Mouse (Mus musculus) C2C12 (cell line): Measurements from ENCODE around the gene Mcemp1. TPM values are rescaled to one million over a fixed set of nuclear protein-coding genes. Genes with fewer than 3 reads are reported as not detected.
A peak's percentile ranks its signal among the peaks of the same experiment; 100 is the strongest.

Experiments
- H3K27me3 ChIP-seq: one replicate; pipeline ENCODE4 v1.6.1; 2011; ENCODE audit not compliant: control insufficient read depth, insufficient read depth, insufficient read length
- H3K36me3 ChIP-seq: one replicate; pipeline ENCODE4 v1.6.1; 2011; ENCODE audit not compliant: control insufficient read depth, insufficient read depth
- H3K4me3 ChIP-seq: one replicate; pipeline ENCODE4 v1.5.1; 2011; ENCODE audit warnings: mild to moderate bottlenecking, control low read depth; ENCODE audit not compliant: poor library complexity, insufficient read depth, severe bottlenecking
- H3K79me2 ChIP-seq: one replicate; pipeline ENCODE4 v1.6.1; 2011; ENCODE audit not compliant: control insufficient read depth, insufficient read depth
- H3K79me3 ChIP-seq: one replicate; pipeline ENCODE4 v1.6.1; 2011; ENCODE audit warnings: low read depth, control low read depth
- H3ac ChIP-seq: one replicate; pipeline ENCODE3; 2011; ENCODE audit warnings: low read depth; ENCODE audit not compliant: control insufficient read depth, insufficient read length
- CEBPB ChIP-seq: IDR thresholded peaks from one replicate; pipeline ENCODE4 v1.6.1; 2011; ENCODE audit warnings: low read depth, mild to moderate bottlenecking, control low read depth, moderate library complexity
- CTCF ChIP-seq: IDR thresholded peaks from one replicate; pipeline ENCODE4 v1.5.1; 2011; ENCODE audit not compliant: control insufficient read depth, insufficient read depth, insufficient read length
- FOSL1 ChIP-seq: IDR thresholded peaks from one replicate; pipeline ENCODE4 v1.8.0; 2011; ENCODE audit warnings: mild to moderate bottlenecking, low read length; ENCODE audit not compliant: poor library complexity, insufficient read depth, severe bottlenecking
- MAX ChIP-seq: IDR thresholded peaks from one replicate; pipeline ENCODE4 v1.6.1; 2011; ENCODE audit warnings: mild to moderate bottlenecking, control low read depth
- MYOD1 ChIP-seq: IDR thresholded peaks from one replicate; pipeline ENCODE4 v1.6.1; 2011; ENCODE audit warnings: low read depth; ENCODE audit not compliant: control insufficient read depth, insufficient read length
- MYOG ChIP-seq: IDR thresholded peaks from one replicate; pipeline ENCODE4 v1.6.1; 2011; ENCODE audit not compliant: control insufficient read depth, insufficient read length; ENCODE audit errors: extremely low read depth
- USF1 ChIP-seq: IDR thresholded peaks from one replicate; pipeline ENCODE4 v1.6.1; 2011; ENCODE audit warnings: low read depth, mild to moderate bottlenecking, control low read depth, moderate library complexity
- polyA plus RNA-seq: library from polyadenylated mRNA; unstranded; fragments of >200 nt; fragmentation: generic; extraction: Trizol; gene quantifications from one replicate; pipeline ENCODE4 v1.2.1, GENCODE M21; 2012; ENCODE audit warnings: missing spikeins

Mcemp1 gene
- polyA plus RNA-seq, 1 experiment = not detected

DNA sequence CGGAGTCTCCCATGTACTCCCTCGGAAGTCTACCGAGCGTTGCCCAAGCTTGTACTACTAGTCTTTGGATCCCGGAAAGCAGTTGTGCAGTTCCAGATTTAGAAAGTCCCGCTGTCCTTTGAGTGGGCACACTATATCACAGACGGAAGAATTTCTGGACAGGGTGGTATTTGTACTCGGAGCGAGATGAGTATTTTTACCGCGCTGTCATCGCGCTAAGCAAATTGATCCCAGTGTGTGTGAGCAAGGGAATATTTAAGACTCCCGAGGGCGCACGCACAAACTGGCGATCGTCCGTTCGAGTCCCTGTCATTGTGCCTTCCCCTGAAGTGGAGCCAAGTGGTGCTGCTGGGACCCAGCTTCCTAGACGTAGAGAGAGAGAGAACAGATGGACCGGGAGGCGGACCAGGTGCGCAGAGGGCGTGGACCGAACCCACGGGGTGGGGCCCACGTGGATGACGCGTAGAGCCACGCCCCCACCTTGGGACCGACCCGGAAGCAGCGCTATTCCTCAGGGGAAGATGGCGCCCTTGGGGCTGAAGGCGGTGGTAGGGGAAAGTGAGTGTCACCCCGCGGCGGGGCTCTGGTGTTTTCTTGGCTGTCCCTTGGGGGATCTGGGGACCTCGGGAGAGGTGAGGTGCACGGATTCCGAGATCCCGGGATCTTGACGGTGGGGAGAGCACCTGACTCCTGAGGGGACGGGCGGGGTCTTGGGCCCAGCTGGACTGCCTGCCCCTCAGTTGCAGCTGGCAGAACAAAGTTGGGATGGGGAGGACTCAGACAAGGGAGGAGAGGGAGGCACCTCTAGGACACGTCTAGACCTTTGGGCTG lies 34.7 kb upstream of the Mcemp1 start, which contains the start of gene Stxbp2:
Gene Stxbp2 (plus strand): TSS at position 309 of the 831 bp plus-strand sequence.
- Histone ChIP-seq H3K4me3 (peak within 1 kb of the TSS; percentile 34), H3ac (peak within 1 kb of the TSS; percentile 55), H3K36me3 (no peaks in the 10 kb centered on the region), H3K27me3 (peaks cover 15% of the 10 kb centered on the region), H3K79me2 (no peaks in the 10 kb centered on the region), H3K79me3 (no peaks in the 10 kb centered on the region)
- TF ChIP-seq FOSL1 (no peak), MYOG (no peak), CTCF (no peak), MYOD1 (no peak), MAX (no peak), CEBPB (no peak), USF1 (no peak)

GRCm38 (mm10) chr8:3631478-3631875 lies 34.1 kb upstream of the Mcemp1 start:
- TF ChIP-seq FOSL1 (no peak), MAX (no peak), MYOG (no peak)
- Histone ChIP-seq H3ac (peak overlapping the region; percentile 55), H3K79me3 (no peaks in the 10 kb centered on the region), H3K27me3 (peaks cover 15% of the 10 kb centered on the region), H3K4me3 (peak overlapping the region; percentile 34), H3K79me2 (no peaks in the 10 kb centered on the region), H3K36me3 (no peaks in the 10 kb centered on the region)

- Histone ChIP-seq H3K27me3 (peaks cover 12% of the 10 kb centered on the region), H3K4me3 (no peak overlapping the region), H3K79me3 (no peaks in the 10 kb centered on the region), H3K36me3 (no peaks in the 10 kb centered on the region), H3K79me2 (no peaks in the 10 kb centered on the region), H3ac (no peak overlapping the region)
- TF ChIP-seq MYOD1 = no peak
- TF ChIP-seq MAX = no peak
- no peak for TF ChIP-seq FOSL1
- TF ChIP-seq CEBPB = no peak
- TF ChIP-seq CTCF = no peak
- TF ChIP-seq MYOG = no peak
- TF ChIP-seq USF1 = no peak
Measured at GRCm38 (mm10) chr8:3645804-3646203, 19.8 kb upstream of the Mcemp1 start.

DNA sequence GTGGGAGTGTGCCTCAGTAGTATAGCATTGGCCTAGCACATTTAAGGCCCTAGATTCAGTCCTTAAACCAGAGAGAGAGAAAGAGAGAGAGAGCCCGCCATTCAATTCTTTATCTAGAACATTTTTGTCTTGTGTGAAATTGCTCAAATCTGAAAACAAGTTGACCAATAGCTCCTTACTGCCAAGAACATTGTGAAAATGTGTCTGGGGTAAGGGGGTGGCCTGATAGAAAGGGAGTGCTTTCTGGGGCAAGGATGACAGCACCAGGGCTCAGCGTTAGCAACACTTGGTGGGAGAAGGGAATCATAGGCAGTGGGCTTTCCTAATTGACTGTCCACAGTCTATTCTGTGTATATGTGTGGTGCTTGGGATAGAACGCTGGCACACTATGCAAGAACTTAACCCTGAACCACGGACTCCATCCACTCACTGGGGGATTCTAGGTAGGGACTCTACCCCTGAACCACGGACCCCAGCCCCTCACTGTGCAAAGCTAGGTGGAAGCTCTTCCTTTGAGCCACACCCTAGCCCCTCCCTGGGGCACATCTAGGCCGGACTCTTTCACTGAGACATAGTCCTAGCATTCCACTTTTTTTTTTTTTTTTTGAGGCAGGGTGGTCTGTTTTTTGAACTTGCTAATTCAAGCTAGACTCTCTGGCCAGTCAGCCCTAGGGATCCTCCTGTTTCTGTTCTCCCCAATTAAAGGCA lies 18.6 kb upstream of the Mcemp1 start:
- H3K79me3 ChIP-seq = no peaks in the 10 kb centered on the region
- no peak overlapping the region for H3K4me3 ChIP-seq
- no peak overlapping the region for H3ac ChIP-seq
- H3K27me3 ChIP-seq = peaks cover 16% of the 10 kb centered on the region
- TF ChIP-seq USF1 = no peak
- no peak for TF ChIP-seq MYOG
- no peak for TF ChIP-seq CEBPB
- TF ChIP-seq MYOD1 = no peak
- TF ChIP-seq CTCF = no peak
- TF ChIP-seq MAX = no peak
- no peak for TF ChIP-seq FOSL1
- no peaks in the 10 kb centered on the region for H3K79me2 ChIP-seq
- H3K36me3 ChIP-seq = no peaks in the 10 kb centered on the region

- Histone ChIP-seq H3K4me3 (no peak overlapping the region), H3K79me2 (no peaks in the 10 kb centered on the region), H3K36me3 (no peaks in the 10 kb centered on the region), H3K27me3 (peaks cover 22% of the 10 kb centered on the region), H3ac (no peak overlapping the region), H3K79me3 (no peaks in the 10 kb centered on the region)
- TF ChIP-seq MYOG (no peak), FOSL1 (no peak), MYOD1 (no peak), CTCF (no peak), USF1 (no peak), CEBPB (no peak), MAX (no peak)
Measured at GRCm38 (mm10) chr8:3647561-3647960, 18.0 kb upstream of the Mcemp1 start.
